Mouse (Mus musculus) kidney, embryonic 15.5 days (tissue): Measurements from ENCODE around the gene Gch1. TPM values are rescaled to one million over a fixed set of nuclear protein-coding genes. Genes with fewer than 3 reads are reported as not detected.

Experiments used
- ATAC-seq: fragments of 200-750 bp; cut with Nextera tagmentation; replicated peaks from 2 replicates; pipeline ENCODE4 v1.8.0; 2017; ENCODE audit warnings: moderate TSS enrichment; ENCODE audit not compliant: low FRiP score
- H3K27ac ChIP-seq: fragments of 300-500 bp; sonication (generic); 2 replicates; pipeline ENCODE4 v1.5.1; 2015; ENCODE audit warnings: mild to moderate bottlenecking, inconsistent platforms
- H3K27me3 ChIP-seq: fragments of 300-500 bp; sonication (generic); 2 replicates; pipeline ENCODE4 v1.6.1; 2015; ENCODE audit warnings: inconsistent platforms
- H3K36me3 ChIP-seq: fragments of 300-500 bp; sonication (generic); 2 replicates; pipeline ENCODE4 v1.6.1; 2015; ENCODE audit warnings: inconsistent platforms
- H3K4me1 ChIP-seq: fragments of 300-500 bp; sonication (generic); 2 replicates; pipeline ENCODE4 v1.6.1; 2015; ENCODE audit warnings: inconsistent platforms
- H3K4me2 ChIP-seq: fragments of 300-500 bp; sonication (generic); 2 replicates; pipeline ENCODE4 v1.6.1; 2015; ENCODE audit warnings: moderate library complexity, mild to moderate bottlenecking, inconsistent platforms
- H3K4me3 ChIP-seq: fragments of 300-500 bp; sonication (generic); replicated peaks from 2 replicates; pipeline ENCODE4 v1.5.1; 2015; ENCODE audit warnings: mild to moderate bottlenecking, inconsistent platforms
- H3K9ac ChIP-seq: fragments of 300-500 bp; sonication (generic); 2 replicates; pipeline ENCODE4 v1.6.1; 2015; ENCODE audit warnings: mild to moderate bottlenecking, inconsistent platforms
- H3K9me3 ChIP-seq: fragments of 300-500 bp; sonication (generic); replicated peaks from 2 replicates; pipeline ENCODE4 v1.6.1; 2016; ENCODE audit warnings: inconsistent platforms
- WGBS: fragments of 180-500 bp; shearing (Covaris S2); methylation state at CpG from one replicate; pipeline ENCODE4 v1.1.7; 2015; ENCODE audit warnings: mixed read lengths; 5-methylcytosine and 5-hydroxymethylcytosine counted together
- polyA plus RNA-seq: library from polyadenylated mRNA; unstranded; fragments of >200 nt; fragmentation: Nextera tagmentation; extraction: Ambion mirVana; gene quantifications from 2 replicates; pipeline ENCODE4 v1.2.1, GENCODE M21; 2015

Gch1 gene
- polyA plus RNA-seq, 1 experiment from 2014 or later: 4.1 TPM

- 0 out of 2 replicates have a peak, but pooled peaks cover 4% of the 10 kb centered on the region for H3K4me1 ChIP-seq
- WGBS: 94% methylated on average over 5 of the region's 5 CpGs
These were observed 13.0 kb downstream of the Gch1 start for GRCm38 (mm10) chr14:47176226-47176625.

GRCm38 (mm10) chr14:47175136-47175535 lies 14.1 kb downstream of the Gch1 start:
- H3K36me3 ChIP-seq: no peaks in the 10 kb centered on the region
- H3K9ac ChIP-seq: no peak overlapping the region
- no peak overlapping the region for H3K27ac ChIP-seq
- H3K4me2 ChIP-seq: no peak overlapping the region
- 0 out of 2 replicates have a peak, but pooled peaks cover 4% of the 10 kb centered on the region for H3K4me1 ChIP-seq
- H3K9me3 ChIP-seq: no peaks in the 10 kb centered on the region
- H3K4me3 ChIP-seq: no peak overlapping the region
- ATAC-seq: no peak
- no peaks in the 10 kb centered on the region for H3K27me3 ChIP-seq
- 78% methylated on average over 5 of the region's 5 CpGs for WGBS

More at GRCm38 (mm10) chr14:47176226-47176625, 13.0 kb downstream of the Gch1 start:
- Histone ChIP-seq H3K4me2 (no peak overlapping the region), H3K9ac (no peak overlapping the region), H3K27ac (no peak overlapping the region), H3K36me3 (no peaks in the 10 kb centered on the region), H3K9me3 (no peaks in the 10 kb centered on the region), H3K4me3 (no peak overlapping the region), H3K27me3 (no peaks in the 10 kb centered on the region)
- no peak for ATAC-seq

DNA sequence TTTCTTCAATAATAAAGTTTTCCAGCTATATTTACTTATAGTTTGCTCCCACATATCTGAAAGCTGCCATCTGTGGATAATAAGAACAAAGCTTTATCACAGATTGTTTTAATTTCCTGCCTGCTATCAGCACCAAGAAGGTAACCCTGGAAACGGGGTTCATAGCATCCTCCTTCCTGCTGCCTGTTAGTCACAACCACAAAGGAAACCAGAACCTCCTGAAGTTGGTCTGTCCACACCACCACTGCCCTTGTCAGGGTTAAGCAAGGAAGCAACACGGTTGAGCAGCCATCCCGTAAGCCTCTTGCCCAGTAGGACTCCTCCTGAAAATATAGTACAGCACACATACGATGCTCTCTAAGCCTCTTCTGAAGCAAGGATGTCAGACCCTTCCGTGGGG lies 17.1 kb downstream of the Gch1 start:
- Histone ChIP-seq H3K27me3 (no peaks in the 10 kb centered on the region), H3K4me1 (0 out of 2 replicates have a peak, but pooled peaks cover 4% of the 10 kb centered on the region), H3K36me3 (no peaks in the 10 kb centered on the region), H3K27ac (no peak overlapping the region), H3K9ac (no peak overlapping the region), H3K4me3 (no peak overlapping the region), H3K9me3 (no peaks in the 10 kb centered on the region), H3K4me2 (no peak overlapping the region)
- no peak for ATAC-seq
- 62% methylated on average over 5 of the region's 5 CpGs for WGBS

- Histone ChIP-seq H3K4me2 (no peak overlapping the region), H3K36me3 (no peaks in the 10 kb centered on the region), H3K27me3 (no peaks in the 10 kb centered on the region), H3K27ac (no peak overlapping the region), H3K4me1 (0 out of 2 replicates have a peak, but pooled peaks cover 4% of the 10 kb centered on the region), H3K4me3 (no peak overlapping the region), H3K9ac (no peak overlapping the region), H3K9me3 (no peaks in the 10 kb centered on the region)
- ATAC-seq: no peak
- 72% methylated on average over 3 of the region's 3 CpGs for WGBS
These were observed 18.6 kb downstream of the Gch1 start for GRCm38 (mm10) chr14:47170499-47171109.

GRCm38 (mm10) chr14:47169677-47170410 lies 19.4 kb downstream of the Gch1 start:
- no peaks in the 10 kb centered on the region for H3K27me3 ChIP-seq
- 0 out of 2 replicates have a peak, but pooled peaks cover 4% of the 10 kb centered on the region for H3K4me1 ChIP-seq
- WGBS: 68% methylated on average over 9 of the region's 9 CpGs
- no peaks in the 10 kb centered on the region for H3K36me3 ChIP-seq
- H3K9me3 ChIP-seq: no peaks in the 10 kb centered on the region
- no peak overlapping the region for H3K9ac ChIP-seq
- no peak overlapping the region for H3K4me2 ChIP-seq
- ATAC-seq: no peak
- no peak overlapping the region for H3K4me3 ChIP-seq
- H3K27ac ChIP-seq: no peak overlapping the region

GRCm38 (mm10) chr14:47165741-47166140 lies 23.5 kb downstream of the Gch1 start:
- 83% methylated on average over 5 of the region's 5 CpGs for WGBS
- no peaks in the 10 kb centered on the region for H3K36me3 ChIP-seq
- no peak overlapping the region for H3K4me2 ChIP-seq
- H3K4me1 ChIP-seq: no peaks in the 10 kb centered on the region
- H3K27me3 ChIP-seq: no peaks in the 10 kb centered on the region
- H3K4me3 ChIP-seq: no peak overlapping the region
- no peak for ATAC-seq
- no peak overlapping the region for H3K27ac ChIP-seq
- no peaks in the 10 kb centered on the region for H3K9me3 ChIP-seq
- no peak overlapping the region for H3K9ac ChIP-seq

DNA sequence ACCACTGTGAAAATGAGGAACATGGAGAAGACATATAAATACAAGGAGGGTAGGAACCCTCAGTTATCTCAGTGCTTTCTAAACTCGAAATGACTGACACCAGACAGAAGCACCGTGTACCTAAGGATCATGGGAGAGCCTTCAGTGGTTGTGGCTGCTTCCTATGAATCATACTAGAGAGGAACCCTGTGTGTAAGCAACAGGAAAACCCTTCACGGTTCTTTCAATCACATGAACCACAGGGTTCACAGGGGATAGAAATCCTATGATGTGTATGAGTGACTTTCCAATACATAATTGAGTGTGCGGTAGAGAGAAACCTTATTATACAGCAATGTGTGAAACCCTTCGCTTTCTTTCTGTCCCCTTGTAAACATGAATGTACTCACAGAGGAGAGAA lies 24.1 kb downstream of the Gch1 start:
- Histone ChIP-seq H3K27ac (no peak overlapping the region), H3K4me1 (no peaks in the 10 kb centered on the region), H3K9me3 (no peaks in the 10 kb centered on the region), H3K27me3 (no peaks in the 10 kb centered on the region), H3K36me3 (no peaks in the 10 kb centered on the region), H3K4me3 (no peak overlapping the region), H3K9ac (no peak overlapping the region), H3K4me2 (no peak overlapping the region)
- no peak for ATAC-seq
- WGBS: 89% methylated on average over 5 of the region's 5 CpGs

GRCm38 (mm10) chr14:47161921-47162427 lies 27.2 kb downstream of the Gch1 start:
- ATAC-seq: no peak
- no peak overlapping the region for H3K4me2 ChIP-seq

DNA sequence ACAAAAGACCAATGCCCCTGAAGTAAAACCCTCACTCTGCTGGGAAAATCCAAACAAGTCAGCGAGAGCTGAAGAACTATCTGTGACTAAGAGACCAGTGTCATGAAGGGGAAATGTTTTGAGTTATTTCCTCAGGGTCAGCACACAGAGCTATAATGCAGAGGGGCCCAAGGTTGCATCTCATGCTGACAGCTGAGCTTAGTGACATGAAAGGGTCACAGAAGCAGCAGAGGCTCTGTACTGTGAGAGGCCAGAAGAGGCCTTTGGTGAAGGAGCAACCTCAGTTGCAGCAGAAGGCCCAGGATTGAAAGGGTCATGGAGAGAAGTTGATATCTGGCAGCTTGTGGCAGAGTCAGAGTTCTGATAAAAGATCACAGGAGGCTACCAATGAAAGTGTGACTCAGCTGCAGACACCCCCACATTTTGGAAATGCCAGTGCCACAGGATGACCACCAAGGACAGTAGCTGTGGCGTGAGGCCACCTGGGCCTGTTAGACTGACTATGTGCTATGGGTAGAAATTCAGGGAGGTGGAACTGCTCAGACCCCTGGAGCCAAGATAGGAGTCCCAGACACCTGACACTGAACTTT lies 29.1 kb downstream of the Gch1 start:
- no peak for ATAC-seq
- no peaks in the 10 kb centered on the region for H3K36me3 ChIP-seq
- H3K27me3 ChIP-seq: no peaks in the 10 kb centered on the region

More at GRCm38 (mm10) chr14:47161921-47162427, 27.2 kb downstream of the Gch1 start:
- 85% methylated on average over 3 of the region's 5 CpGs for WGBS
- no peaks in the 10 kb centered on the region for H3K27me3 ChIP-seq
- H3K4me3 ChIP-seq: no peak overlapping the region
- H3K4me1 ChIP-seq: no peaks in the 10 kb centered on the region
- H3K36me3 ChIP-seq: no peaks in the 10 kb centered on the region
- H3K27ac ChIP-seq: no peak overlapping the region
- no peak overlapping the region for H3K9ac ChIP-seq
- no peaks in the 10 kb centered on the region for H3K9me3 ChIP-seq

GRCm38 (mm10) chr14:47154303-47154702 lies 34.9 kb downstream of the Gch1 start:
- Histone ChIP-seq H3K4me2 (no peak overlapping the region), H3K9ac (no peak overlapping the region), H3K27ac (no peak overlapping the region), H3K36me3 (no peaks in the 10 kb centered on the region), H3K4me1 (no peaks in the 10 kb centered on the region), H3K9me3 (no peaks in the 10 kb centered on the region), H3K27me3 (no peaks in the 10 kb centered on the region), H3K4me3 (no peak overlapping the region)
- 85% methylated on average over 3 of the region's 3 CpGs for WGBS
- ATAC-seq: no peak

More for the DNA sequence above, 29.1 kb downstream of the Gch1 start:
- 63% methylated on average over 2 of the region's 2 CpGs for WGBS
- Histone ChIP-seq H3K9ac (no peak overlapping the region), H3K4me3 (no peak overlapping the region), H3K4me1 (no peaks in the 10 kb centered on the region), H3K27ac (no peak overlapping the region), H3K9me3 (no peaks in the 10 kb centered on the region), H3K4me2 (no peak overlapping the region)

- Histone ChIP-seq H3K36me3 (no peaks in the 10 kb centered on the region), H3K4me2 (no peak overlapping the region), H3K27me3 (no peaks in the 10 kb centered on the region), H3K4me1 (no peaks in the 10 kb centered on the region), H3K27ac (no peak overlapping the region), H3K9ac (no peak overlapping the region), H3K4me3 (no peak overlapping the region), H3K9me3 (no peaks in the 10 kb centered on the region)
- WGBS: 89% methylated on average over 6 of the region's 6 CpGs
- ATAC-seq: no peak
These were observed 37.9 kb downstream of the Gch1 start for GRCm38 (mm10) chr14:47151306-47151705.

DNA sequence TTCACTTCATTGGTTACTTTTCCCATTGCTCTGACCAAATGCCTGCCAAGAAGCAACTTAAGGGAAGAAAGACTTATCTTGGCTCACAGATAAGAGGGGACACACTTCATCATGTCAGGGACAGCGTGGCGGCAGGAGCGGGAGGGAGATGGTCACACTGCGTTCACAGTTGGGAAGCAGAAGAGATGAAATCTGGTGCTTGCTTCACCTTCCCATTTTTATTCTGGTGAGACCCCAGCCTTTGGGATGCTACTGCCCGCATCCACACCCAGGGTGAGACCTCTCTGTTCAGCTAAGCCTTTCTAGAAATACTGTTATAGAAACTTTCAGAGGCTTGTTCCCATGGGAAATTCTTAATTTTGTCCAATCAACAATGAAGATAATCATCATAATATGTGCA lies 44.9 kb downstream of the Gch1 start:
- H3K27me3 ChIP-seq: no peaks in the 10 kb centered on the region
- H3K9ac ChIP-seq: no peak overlapping the region
- H3K9me3 ChIP-seq: no peaks in the 10 kb centered on the region
- no peak overlapping the region for H3K4me2 ChIP-seq
- no peak overlapping the region for H3K4me3 ChIP-seq
- no peak for ATAC-seq
- WGBS: 96% methylated on average over 5 of the region's 5 CpGs
- H3K27ac ChIP-seq: no peak overlapping the region
- no peaks in the 10 kb centered on the region for H3K36me3 ChIP-seq
- H3K4me1 ChIP-seq: no peaks in the 10 kb centered on the region
